Mouse (Mus musculus) heart, postnatal 4 days (tissue): ENCODE data around the gene Gm8247. TPM values are rescaled to one million over a fixed set of nuclear protein-coding genes. Genes with fewer than 3 reads are reported as not detected.
"Not testable (repeated sequence)": the region's sequence is repeated elsewhere in the genome, so short reads cannot be mapped to it uniquely, and the experiment has no call there.

Source experiments
- DNase-seq: peaks from one replicate; pipeline ENCODE4 v3.0.0; 2021
- total RNA-seq, 2 experiments: library from RNA; stranded (reverse); gene quantifications; 2 replicates each; pipeline ENCODE4 v1.2.3; 2021

The Gm8247 gene
- total RNA-seq: not detected

GRCm38 (mm10) chr14:44582853-44583252 is at the start of gene Gm8247:
Gene Gm8247, plus strand, starts transcription at chr14:44583153.
- not testable (repeated sequence) for DNase-seq

DNA sequence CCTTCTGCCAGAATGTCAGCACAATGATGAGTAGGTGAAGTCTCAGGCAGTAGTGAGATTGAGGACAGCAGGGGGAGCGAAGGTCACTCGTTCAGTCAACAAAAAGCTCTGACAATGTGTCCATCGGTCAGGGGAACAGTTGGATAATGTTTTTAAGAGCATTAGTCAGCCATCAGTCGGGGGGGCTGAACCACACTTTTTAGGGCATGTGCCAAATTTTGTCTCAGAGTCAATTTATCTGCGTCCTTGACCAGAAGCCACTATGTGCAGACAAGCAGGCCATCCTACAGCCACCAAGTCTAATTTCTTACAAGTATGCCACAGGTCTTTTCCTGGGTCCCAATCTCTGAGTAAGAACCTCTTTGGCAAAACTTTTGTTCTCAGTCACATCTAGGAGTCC is 35.0 kb upstream of the Gm8247 start:
- DNase-seq: not testable (repeated sequence)

DNA sequence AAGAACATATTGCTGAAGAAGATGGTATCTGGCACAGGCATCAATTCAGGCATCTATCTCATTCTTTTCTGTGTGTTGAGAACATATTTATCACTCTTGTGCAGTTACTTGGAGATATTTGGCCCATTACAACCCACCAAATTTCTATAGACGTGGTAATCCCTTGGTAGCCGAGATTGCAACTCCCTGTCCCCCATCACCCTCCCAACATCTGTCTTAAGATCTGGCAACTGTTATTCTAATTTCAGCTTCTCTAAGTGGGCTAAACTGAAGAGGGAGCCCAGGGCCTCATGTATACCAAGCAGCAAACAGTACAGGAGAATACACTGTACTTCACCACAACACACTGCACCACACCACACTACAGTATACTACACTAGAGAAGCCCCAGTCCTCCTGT is 8.8 kb downstream of the Gm8247 start:
- not testable (repeated sequence) for DNase-seq

GRCm38 (mm10) chr14:44627737-44628136 is 44.8 kb downstream of the Gm8247 start, which contains the start of gene Gm5624:
Gene Gm5624, minus strand, starts transcription at chr14:44627938.
- DNase-seq: not testable (repeated sequence)

Other genes starting within 250 kb of the Gm8247 start
- gene Gm5930, start 244.6 kb upstream of the Gm8247 start, total RNA-seq: not detected
- gene Gm8229, start 217.8 kb upstream of the Gm8247 start, total RNA-seq: not detected
- not detected for gene Gm3371, start 172.5 kb upstream of the Gm8247 start, total RNA-seq
- not detected for gene Gm8232, start 149.5 kb upstream of the Gm8247 start, total RNA-seq
- not detected for gene BC061237, start 90.7 kb upstream of the Gm8247 start, total RNA-seq
- not detected for gene Gm17093, start 64.9 kb upstream of the Gm8247 start, total RNA-seq
- not detected for gene Gm5624, start 44.8 kb downstream of the Gm8247 start, total RNA-seq
- gene Gm8257, start 123.3 kb downstream of the Gm8247 start, total RNA-seq: not detected
- not detected for gene Gm8267, start 167.2 kb downstream of the Gm8247 start, total RNA-seq